Mouse (Mus musculus): ENCODE measurements at regions not wholly inside any gene's neighbourhood (a gene's known extent, or its start where the extent isn't known, plus 50 kb on each side); places are given as distances from the start of the nearest gene placed in this dataset.

- no peak for DNase-seq (ENCODE audit: low spot score)
Observed at GRCm38 (mm10) chr1:55888711-55889366, 483.1 kb downstream of the Plcl1 start.

GRCm38 (mm10) chr1:55890511-55891151, 484.9 kb downstream of the Plcl1 start:
- no peak for DNase-seq (ENCODE audit: low spot score)

- no peak for DNase-seq (ENCODE audit: low spot score)
Observed at GRCm38 (mm10) chr1:55891894-55892293, 486.2 kb downstream of the Plcl1 start.

GRCm38 (mm10) chr1:55897572-55897971, 491.9 kb downstream of the Plcl1 start:
- no peak for DNase-seq (ENCODE audit: low spot score)

- no peak for DNase-seq (ENCODE audit: low spot score)
Observed at GRCm38 (mm10) chr1:55898031-55898430, 492.3 kb downstream of the Plcl1 start.

GRCm38 (mm10) chr1:55900033-55900432, 494.3 kb downstream of the Plcl1 start:
- DNase-seq (ENCODE audit: low spot score): no peak

- no peak for DNase-seq (ENCODE audit: low spot score)
Observed at GRCm38 (mm10) chr1:55903177-55903576, 497.5 kb downstream of the Plcl1 start.

- no peak for DNase-seq (ENCODE audit: low spot score)
Observed at GRCm38 (mm10) chr1:55904571-55904970, 498.9 kb downstream of the Plcl1 start.

- no peak for DNase-seq (ENCODE audit: low spot score)
Observed at GRCm38 (mm10) chr1:55905232-55905631, 499.5 kb downstream of the Plcl1 start.

GRCm38 (mm10) chr1:55910024-55910423, 504.3 kb downstream of the Plcl1 start:
- DNase-seq (ENCODE audit: low spot score): no peak

GRCm38 (mm10) chr1:55914284-55914683, 508.6 kb downstream of the Plcl1 start:
- DNase-seq (ENCODE audit: low spot score): no peak

- DNase-seq (ENCODE audit: low spot score): no peak
Observed at GRCm38 (mm10) chr1:55915940-55916339, 510.2 kb downstream of the Plcl1 start.

GRCm38 (mm10) chr1:55919516-55919915, 513.8 kb downstream of the Plcl1 start:
- no peak for DNase-seq (ENCODE audit: low spot score)

- no peak for DNase-seq (ENCODE audit: low spot score)
Observed at GRCm38 (mm10) chr1:55946786-55947549, 541.2 kb downstream of the Plcl1 start.

- no peak for DNase-seq (ENCODE audit: low spot score)
Observed at GRCm38 (mm10) chr1:55947618-55948283, 542.0 kb downstream of the Plcl1 start.

GRCm38 (mm10) chr1:55949606-55950005, 543.9 kb downstream of the Plcl1 start:
- no peak for DNase-seq (ENCODE audit: low spot score)

- DNase-seq (ENCODE audit: low spot score): no peak
Observed at GRCm38 (mm10) chr1:55957804-55958445, 552.2 kb downstream of the Plcl1 start.

- peak; percentile 26 for DNase-seq (ENCODE audit: low spot score)
Observed at GRCm38 (mm10) chr1:55960291-55960690, 554.6 kb downstream of the Plcl1 start.

GRCm38 (mm10) chr1:55963867-55964266, 558.1 kb downstream of the Plcl1 start:
- DNase-seq (ENCODE audit: low spot score): no peak

- no peak for DNase-seq (ENCODE audit: low spot score)
Observed at GRCm38 (mm10) chr1:55966273-55966672, 560.6 kb downstream of the Plcl1 start.

GRCm38 (mm10) chr1:55967869-55968268, 562.1 kb downstream of the Plcl1 start:
- DNase-seq (ENCODE audit: low spot score): no peak

GRCm38 (mm10) chr1:55977796-55978195, 572.1 kb downstream of the Plcl1 start:
- no peak for DNase-seq (ENCODE audit: low spot score)
